Comparison of ENCODE assay signal across 25 mouse cellular contexts in the genomic region with DNA sequence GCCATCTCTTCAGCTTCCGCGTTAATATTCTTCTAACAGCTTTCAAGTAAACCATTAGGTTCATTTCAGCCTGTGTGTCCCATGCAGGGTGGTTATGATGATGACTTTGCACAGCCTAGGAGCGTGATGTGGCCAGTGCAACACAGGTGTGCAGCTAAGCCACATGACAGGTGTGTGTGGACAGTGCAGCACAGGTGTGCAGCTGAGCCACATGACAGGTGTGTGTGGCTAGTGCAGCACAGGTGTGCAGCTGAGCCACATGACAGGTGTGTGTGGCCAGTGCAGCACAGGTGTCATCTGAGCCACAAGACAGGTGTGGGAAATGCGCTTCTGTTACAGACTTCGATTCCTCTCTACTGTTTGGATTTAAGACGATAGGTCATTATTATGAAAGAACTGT. TPM values are rescaled to one million over a fixed set of nuclear protein-coding genes. Genes with fewer than 3 reads are reported as not detected.
DNase-seq lines count a peak whose midpoint lies in the region; ATAC-seq lines count a peak whose summit lies in the region.
"Had no signal": no experiment of that assay in that cellular context is flagged by ENCODE, and none has a peak within 500 bp of the region (broad histone marks: within the 10 kb centered on the region; RNA-seq: fewer than 3 reads in every experiment).

No protein-coding gene starts in this region.

- no peak for DNase-seq in lung, postnatal 4 days
- DNase-seq: adrenal gland, postnatal 25 days; cerebellum, adult 18-20 months; cerebellum, postnatal 10 days; gastrocnemius, postnatal 36 days; heart, adult 18-20 months; heart, postnatal 36 days; kidney, adult 9 months; kidney, postnatal 25 days; lung, adult 2 months; lung, postnatal 10 days; midbrain, embryonic 14.5 days; right cerebral cortex, adult 18-20 months had no signal

- H3K4me3 ChIP-seq in hindbrain, embryonic 13.5 days: no peak overlapping the region
- no peak overlapping the region for H3K4me3 ChIP-seq in hindbrain, embryonic 12.5 days
- H3K4me3 ChIP-seq in midbrain, embryonic 15.5 days: no peak overlapping the region
- no peak overlapping the region for H3K4me3 ChIP-seq in midbrain, embryonic 13.5 days (replicated peaks)
- H3K4me3 ChIP-seq in intestine, embryonic 15.5 days (replicated peaks): no peak overlapping the region
- H3K4me3 ChIP-seq in liver, embryonic 12.5 days: no peak overlapping the region
- H3K4me3 ChIP-seq: hindbrain, embryonic 15.5 days; limb, embryonic 15.5 days had no signal

- no peak overlapping the region for H3K4me2 ChIP-seq in hindbrain, embryonic 13.5 days
- no peak overlapping the region for H3K4me2 ChIP-seq in hindbrain, embryonic 12.5 days (replicated peaks)
- H3K4me2 ChIP-seq in midbrain, embryonic 15.5 days: no peak overlapping the region
- no peak overlapping the region for H3K4me2 ChIP-seq in midbrain, embryonic 13.5 days (replicated peaks)
- no peak overlapping the region for H3K4me2 ChIP-seq in intestine, embryonic 15.5 days (replicated peaks)
- H3K4me2 ChIP-seq in liver, embryonic 12.5 days: no peak overlapping the region
- H3K4me2 ChIP-seq: heart, embryonic 11.5 days; hindbrain, embryonic 15.5 days; limb, embryonic 15.5 days had no signal

- no peak overlapping the region for H3K27ac ChIP-seq in hindbrain, embryonic 13.5 days
- H3K27ac ChIP-seq in hindbrain, embryonic 12.5 days: no peak overlapping the region
- H3K27ac ChIP-seq in midbrain, embryonic 15.5 days: no peak overlapping the region
- H3K27ac ChIP-seq in midbrain, embryonic 13.5 days: no peak overlapping the region
- no peak overlapping the region for H3K27ac ChIP-seq in intestine, embryonic 15.5 days
- H3K27ac ChIP-seq in liver, embryonic 12.5 days: no peak overlapping the region
- H3K27ac ChIP-seq: hindbrain, embryonic 15.5 days; limb, embryonic 15.5 days; liver, embryonic 14.5 days had no signal

- no peak overlapping the region for H3K9ac ChIP-seq in hindbrain, embryonic 13.5 days
- H3K9ac ChIP-seq in hindbrain, embryonic 12.5 days: no peak overlapping the region
- H3K9ac ChIP-seq in midbrain, embryonic 15.5 days: no peak overlapping the region
- no peak overlapping the region for H3K9ac ChIP-seq in midbrain, embryonic 13.5 days (replicated peaks)
- H3K9ac ChIP-seq in intestine, embryonic 15.5 days: no peak overlapping the region
- H3K9ac ChIP-seq in liver, embryonic 12.5 days: no peak overlapping the region
- H3K9ac ChIP-seq: hindbrain, embryonic 15.5 days; limb, embryonic 15.5 days; liver, embryonic 14.5 days had no signal

- 0 out of 2 replicates have a peak, but pooled peaks have one; percentile 32 for ATAC-seq in hindbrain, embryonic 13.5 days (ENCODE audit: low FRiP score)
- ATAC-seq in hindbrain, embryonic 12.5 days (ENCODE audit: low FRiP score): no peak
- ATAC-seq in midbrain, embryonic 15.5 days (replicated peaks): 0 out of 2 replicates have a peak, but pooled peaks have one; percentile 20
- ATAC-seq in midbrain, embryonic 13.5 days: no peak
- ATAC-seq in intestine, embryonic 15.5 days: peak; percentile 36; the same call in 1 of the 2 replicates
- no peak; the same call in 1 of the 2 replicates for ATAC-seq in liver, embryonic 12.5 days
- ATAC-seq: CD4-positive, CD25-positive, alpha-beta regulatory T cell, adult 4 months; forebrain, embryonic 14.5 days had no signal

- WGBS in hindbrain, embryonic 13.5 days: 96% methylated on average over 6 of the region's 6 CpGs
- 95% methylated on average over 6 of the region's 6 CpGs for WGBS in hindbrain, embryonic 12.5 days
- WGBS in midbrain, embryonic 15.5 days: 95% methylated on average over 6 of the region's 6 CpGs
- WGBS in midbrain, embryonic 13.5 days: 95% methylated on average over 6 of the region's 6 CpGs
- 79% methylated on average over 6 of the region's 6 CpGs for WGBS in intestine, embryonic 15.5 days
- 83% methylated on average over 6 of the region's 6 CpGs for WGBS in liver, embryonic 12.5 days (ENCODE audit: insufficient replicate concordance)

- H3K9me3 ChIP-seq in hindbrain, embryonic 13.5 days: no peaks in the 10 kb centered on the region
- no peaks in the 10 kb centered on the region for H3K9me3 ChIP-seq in hindbrain, embryonic 12.5 days (replicated peaks)
- no peaks in the 10 kb centered on the region for H3K9me3 ChIP-seq in midbrain, embryonic 15.5 days
- H3K9me3 ChIP-seq in midbrain, embryonic 13.5 days: no peaks in the 10 kb centered on the region
- no peaks in the 10 kb centered on the region for H3K9me3 ChIP-seq in intestine, embryonic 15.5 days
- H3K9me3 ChIP-seq in liver, embryonic 12.5 days (replicated peaks): no peaks in the 10 kb centered on the region
- H3K9me3 ChIP-seq: hindbrain, embryonic 15.5 days; limb, embryonic 15.5 days had no signal

- no peaks in the 10 kb centered on the region for H3K36me3 ChIP-seq in hindbrain, embryonic 13.5 days
- H3K36me3 ChIP-seq in hindbrain, embryonic 12.5 days: no peaks in the 10 kb centered on the region
- no peaks in the 10 kb centered on the region for H3K36me3 ChIP-seq in midbrain, embryonic 15.5 days (replicated peaks)
- no peaks in the 10 kb centered on the region for H3K36me3 ChIP-seq in midbrain, embryonic 13.5 days
- no peaks in the 10 kb centered on the region for H3K36me3 ChIP-seq in intestine, embryonic 15.5 days
- no peaks in the 10 kb centered on the region for H3K36me3 ChIP-seq in liver, embryonic 12.5 days
- H3K36me3 ChIP-seq: hindbrain, embryonic 15.5 days; limb, embryonic 15.5 days had no signal

- H3K4me1 ChIP-seq in hindbrain, embryonic 13.5 days (replicated peaks): no peaks in the 10 kb centered on the region
- H3K4me1 ChIP-seq in hindbrain, embryonic 12.5 days: no peaks in the 10 kb centered on the region
- H3K4me1 ChIP-seq in midbrain, embryonic 15.5 days: no peaks in the 10 kb centered on the region
- H3K4me1 ChIP-seq in midbrain, embryonic 13.5 days (replicated peaks): no peaks in the 10 kb centered on the region
- 0 out of 2 replicates have a peak, but pooled peaks cover 6% of the 10 kb centered on the region for H3K4me1 ChIP-seq in intestine, embryonic 15.5 days (replicated peaks)
- peaks cover 19% of the 10 kb centered on the region for H3K4me1 ChIP-seq in liver, embryonic 12.5 days
- H3K4me1 ChIP-seq: hindbrain, embryonic 15.5 days; limb, embryonic 15.5 days had no signal

- no peaks in the 10 kb centered on the region for H3K27me3 ChIP-seq in hindbrain, embryonic 13.5 days
- H3K27me3 ChIP-seq in hindbrain, embryonic 12.5 days: no peaks in the 10 kb centered on the region
- no peaks in the 10 kb centered on the region for H3K27me3 ChIP-seq in midbrain, embryonic 15.5 days (replicated peaks)
- no peaks in the 10 kb centered on the region for H3K27me3 ChIP-seq in midbrain, embryonic 13.5 days
- H3K27me3 ChIP-seq in intestine, embryonic 15.5 days (replicated peaks): no peaks in the 10 kb centered on the region
- H3K27me3 ChIP-seq in liver, embryonic 12.5 days (replicated peaks): no peaks in the 10 kb centered on the region
- H3K27me3 ChIP-seq: hindbrain, embryonic 15.5 days; limb, embryonic 15.5 days had no signal

RNA-seq across cellular contexts. Expression of a gene that starts 12.0 kb away (rescaled TPM):
- 16.3 and 16.9 TPM in 2 replicates for polyA plus RNA-seq in hindbrain, embryonic 13.5 days (2015; fragmentation: Nextera tagmentation; extraction: Ambion mirVana)
- 18.7 and 19.8 TPM in 2 replicates for polyA plus RNA-seq in hindbrain, embryonic 12.5 days (2016; fragmentation: Nextera tagmentation; extraction: Ambion mirVana)
- polyA plus RNA-seq in midbrain, embryonic 15.5 days (2015; fragmentation: Nextera tagmentation; extraction: Ambion mirVana): 15.9 and 21.1 TPM in 2 replicates
- 15.2 and 15.5 TPM in 2 replicates for polyA plus RNA-seq in midbrain, embryonic 13.5 days (2015; fragmentation: Nextera tagmentation; extraction: Ambion mirVana)
- 14.4 and 14.6 TPM in 2 replicates for polyA plus RNA-seq in intestine, embryonic 15.5 days (2015; fragmentation: Nextera tagmentation; extraction: Ambion mirVana)
- 6.3 and 7.3 TPM in 2 replicates for polyA plus RNA-seq in liver, embryonic 12.5 days (2016; fragmentation: Nextera tagmentation; extraction: Ambion mirVana)

Comparison
In these comparisons a context has a peak if more than half of its experiments do, and no peak if none do; other contexts are left out.
1. ATAC-seq: peak in hindbrain, embryonic 13.5 days (single experiment), midbrain, embryonic 15.5 days (single experiment) and intestine, embryonic 15.5 days (single experiment); none in hindbrain, embryonic 12.5 days (single experiment), midbrain, embryonic 13.5 days (single experiment) and liver, embryonic 12.5 days (single experiment).